Mouse (Mus musculus): Measurements from ENCODE around the gene Klhl42.

GRCm38 (mm10) chr6:147064944-147065261, 26.3 kb upstream of the Klhl42 start:
- TF ChIP-seq POLR2A (IDR thresholded peaks at IDR 0.05; ENCODE audit: insufficient read length, low read depth): no peak
- TF ChIP-seq USF1 (IDR thresholded peaks at IDR 0.05; ENCODE audit: low read depth): no peak
- no peak for TF ChIP-seq MAX (IDR thresholded peaks at IDR 0.05; ENCODE audit: low read depth)
- TF ChIP-seq POLR2AphosphoS2 (IDR thresholded peaks at IDR 0.05; ENCODE audit: insufficient read length, low read depth): no peak
- TF ChIP-seq SRF (IDR thresholded peaks at IDR 0.05; ENCODE audit: control insufficient read depth, insufficient read length, low read depth): no peak
- TF ChIP-seq E2F4 (IDR thresholded peaks at IDR 0.05; ENCODE audit: insufficient read depth): no peak
- no peak for TF ChIP-seq TCF12 (IDR thresholded peaks at IDR 0.05; ENCODE audit: insufficient read depth, poor library complexity, severe bottlenecking)
- no peak for TF ChIP-seq MYOD1 (IDR thresholded peaks at IDR 0.05; ENCODE audit: control insufficient read depth in 1 of 3, insufficient read length in 2 of 3, low read depth in 2 of 3)
- no peak for TF ChIP-seq TCF3 (IDR thresholded peaks at IDR 0.05; ENCODE audit: insufficient read length, low read depth)
- no peak for TF ChIP-seq CEBPB (IDR thresholded peaks at IDR 0.05; ENCODE audit: insufficient read depth, poor library complexity, severe bottlenecking)
- no peak for TF ChIP-seq MYOG (IDR thresholded peaks at IDR 0.05; ENCODE audit: control insufficient read depth in 1 of 3, insufficient read depth in 1 of 3, insufficient read length in 2 of 3, low read depth in 2 of 3)
